Mouse (Mus musculus) retina, postnatal 1 day (tissue): ENCODE results near the gene Rcan1.
"Not testable (repeated sequence)": the region's sequence is repeated elsewhere in the genome, so short reads cannot be mapped to it uniquely, and the experiment has no call there.

Source experiments
- DNase-seq: peaks from one replicate; pipeline ENCODE4 v3.0.0-alpha.2; 2012

Gene Rcan1

DNA sequence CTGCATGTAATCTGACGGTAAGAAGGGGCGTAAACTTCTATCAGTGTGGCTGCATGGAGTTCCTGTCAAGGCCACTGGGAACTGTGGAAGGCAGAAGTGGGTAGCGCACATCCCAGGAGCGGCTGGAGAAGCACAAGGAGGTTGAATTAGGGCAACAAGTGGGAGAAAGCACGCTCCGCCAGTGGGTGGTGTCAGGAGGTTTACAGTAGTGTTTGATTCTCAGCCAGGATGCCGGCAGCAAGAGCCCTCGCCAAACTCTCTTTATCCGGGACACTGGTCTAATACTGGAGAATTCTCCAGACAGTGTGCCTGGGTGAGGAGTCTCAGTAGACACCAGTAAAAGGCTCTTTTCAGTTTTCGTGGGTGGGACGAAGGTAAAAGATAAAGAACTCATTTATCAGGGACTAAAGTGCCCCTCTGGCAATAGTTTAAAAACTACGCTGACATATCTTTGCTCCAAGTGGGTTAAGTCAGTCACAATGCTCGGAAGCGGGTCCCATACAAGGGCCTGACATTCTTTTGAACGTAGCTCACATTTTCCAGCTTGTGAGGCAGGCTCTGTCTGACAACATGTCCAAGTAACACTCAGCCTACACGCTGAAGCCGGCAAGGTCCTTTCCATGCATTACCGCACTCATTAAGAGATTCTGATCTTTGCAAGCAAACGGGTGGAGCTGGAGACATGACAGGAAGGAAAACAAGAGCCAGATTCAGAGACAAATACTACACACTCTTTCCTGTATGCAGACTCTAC is 42.3 kb downstream of the Rcan1 start:
- peak; percentile 55 for DNase-seq

DNA sequence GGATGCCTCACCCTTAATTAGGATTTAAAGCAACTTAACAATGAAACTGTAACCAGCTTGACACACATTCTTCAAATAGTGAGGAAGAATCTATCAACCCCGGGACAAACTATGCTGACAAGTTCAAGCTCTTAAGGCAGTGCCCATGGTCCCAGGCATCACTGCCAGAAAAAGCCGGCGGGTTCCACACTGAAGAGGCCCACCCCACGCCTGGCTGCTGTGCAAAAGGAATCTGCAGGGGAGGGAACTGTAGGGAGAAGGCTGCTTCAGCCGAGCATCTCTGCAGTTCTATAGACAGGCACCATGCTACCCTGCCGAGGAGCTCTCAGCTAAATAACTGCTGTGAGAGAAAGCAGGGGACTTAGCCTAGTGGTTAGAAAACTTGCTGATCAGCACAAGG is 44.0 kb downstream of the Rcan1 start:
- DNase-seq, result no peak

DNA sequence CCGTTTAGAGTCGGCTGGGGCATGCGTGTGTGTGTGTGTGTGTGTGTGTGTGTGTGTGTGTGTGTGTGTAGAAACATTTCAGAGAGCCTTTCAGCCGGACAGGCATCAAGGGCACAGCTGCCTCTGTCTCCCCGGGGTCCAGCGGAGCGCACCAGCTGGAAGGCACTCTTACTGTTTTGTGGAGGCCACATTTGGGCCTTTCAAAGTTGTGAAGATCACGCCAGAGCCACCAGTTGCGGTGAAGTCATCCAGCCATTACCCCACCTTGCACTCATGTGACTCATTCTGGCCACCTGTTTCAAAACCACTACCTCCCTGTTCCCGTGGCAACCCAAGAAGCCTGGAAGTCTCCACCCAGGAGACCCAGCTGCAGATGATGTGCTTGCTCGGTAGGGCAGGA is 44.8 kb downstream of the Rcan1 start:
- peak; percentile 50 for DNase-seq

DNA sequence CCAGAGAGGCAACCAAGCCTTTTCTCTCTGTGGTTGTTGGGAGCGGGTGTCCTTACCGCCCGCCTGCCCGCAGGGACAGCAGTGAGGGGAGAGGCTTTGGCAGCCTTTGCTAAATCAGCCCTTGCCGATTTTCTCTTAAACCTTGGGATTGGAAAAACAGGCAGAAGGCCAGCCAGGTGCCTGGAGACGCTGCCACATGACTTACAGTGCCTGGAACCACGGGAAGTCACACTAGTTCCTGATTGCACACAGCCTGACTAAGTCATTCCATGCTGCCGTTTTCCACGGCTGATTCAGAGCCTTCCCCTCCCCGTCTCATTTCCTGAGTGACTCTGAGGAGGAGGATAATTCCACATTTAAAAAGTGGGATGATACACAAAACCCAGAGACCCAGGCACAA is 47.3 kb downstream of the Rcan1 start:
- no peak for DNase-seq

DNA sequence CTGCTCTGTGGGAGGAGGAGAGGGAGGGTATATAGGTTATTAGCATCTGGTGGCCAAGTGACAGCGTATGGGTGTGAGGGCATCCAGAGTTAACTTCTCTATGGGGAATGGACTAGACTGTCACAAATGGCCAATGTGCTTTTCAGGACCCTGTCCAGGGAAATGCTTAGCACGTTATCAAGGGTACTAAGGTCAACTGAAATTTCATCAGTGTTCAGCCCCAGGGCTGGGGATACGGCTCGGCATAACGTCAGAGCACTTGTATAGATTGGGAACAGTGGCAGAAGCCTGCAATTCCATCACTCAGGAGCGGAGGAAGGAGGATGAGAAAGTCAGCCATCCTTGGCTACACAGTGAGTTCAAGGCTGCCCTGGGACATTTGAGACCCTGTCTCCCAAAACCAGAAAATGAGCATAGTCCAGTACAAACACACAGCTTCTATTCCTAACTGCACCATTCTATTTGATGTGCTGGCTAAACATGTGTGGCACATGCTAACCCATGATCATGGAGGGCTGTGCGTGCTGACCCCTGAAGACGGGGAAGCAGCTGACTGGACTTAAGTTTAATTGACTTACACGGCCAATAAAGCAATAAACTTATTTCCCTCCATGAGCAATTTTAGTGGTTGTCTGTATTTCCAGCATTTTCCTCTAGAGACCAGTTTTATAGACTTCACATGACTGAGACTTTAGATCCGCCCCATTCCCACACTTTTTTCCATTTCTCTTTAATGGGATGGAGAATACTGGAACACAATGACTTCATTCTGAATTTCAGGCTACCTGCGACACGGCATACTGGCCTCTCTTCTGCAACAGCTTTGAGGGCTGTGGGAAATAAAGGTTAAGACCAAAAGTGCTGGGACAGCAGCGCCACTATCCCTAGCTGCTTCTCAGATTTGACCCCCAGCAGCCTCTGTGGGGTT is 48.0 kb downstream of the Rcan1 start:
- DNase-seq, result no peak

DNA sequence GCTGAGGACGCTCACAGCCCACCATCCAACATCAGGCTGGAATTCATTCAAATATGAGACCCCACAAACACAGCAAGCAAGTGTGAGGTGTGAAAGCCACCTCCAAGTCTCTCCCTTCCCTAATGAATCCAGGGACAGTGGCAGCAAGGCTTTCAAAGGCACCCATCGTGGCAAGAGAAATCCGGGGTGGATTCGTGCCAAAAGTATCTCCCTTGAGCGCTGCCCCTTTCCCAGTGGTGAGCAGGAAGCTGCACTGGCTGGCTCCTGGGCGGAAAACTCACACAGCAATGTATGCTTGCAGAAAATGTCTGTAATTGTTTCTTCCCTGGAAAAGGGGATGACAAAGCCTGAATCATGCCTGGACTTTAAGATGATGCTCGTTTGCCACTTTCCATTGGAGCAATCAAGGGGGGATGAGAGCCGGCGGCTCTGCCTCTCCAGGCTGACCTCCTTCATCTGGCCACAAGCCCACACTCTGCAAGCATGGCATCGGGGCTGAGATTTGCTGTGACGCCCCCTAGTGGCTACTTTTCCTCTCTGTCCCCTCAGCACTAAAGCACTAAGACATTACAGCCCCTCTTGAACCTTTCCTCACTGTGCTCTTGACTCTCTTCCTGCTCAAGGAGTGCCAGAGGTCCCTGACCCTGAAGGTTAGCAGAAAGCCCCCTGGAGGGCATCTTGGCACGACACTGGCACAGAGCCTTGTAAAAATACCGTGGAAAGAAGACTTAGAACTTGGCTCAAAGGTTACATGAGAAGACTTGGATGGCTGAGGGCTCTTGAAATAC is 49.3 kb downstream of the Rcan1 start:
- no peak for DNase-seq

DNA sequence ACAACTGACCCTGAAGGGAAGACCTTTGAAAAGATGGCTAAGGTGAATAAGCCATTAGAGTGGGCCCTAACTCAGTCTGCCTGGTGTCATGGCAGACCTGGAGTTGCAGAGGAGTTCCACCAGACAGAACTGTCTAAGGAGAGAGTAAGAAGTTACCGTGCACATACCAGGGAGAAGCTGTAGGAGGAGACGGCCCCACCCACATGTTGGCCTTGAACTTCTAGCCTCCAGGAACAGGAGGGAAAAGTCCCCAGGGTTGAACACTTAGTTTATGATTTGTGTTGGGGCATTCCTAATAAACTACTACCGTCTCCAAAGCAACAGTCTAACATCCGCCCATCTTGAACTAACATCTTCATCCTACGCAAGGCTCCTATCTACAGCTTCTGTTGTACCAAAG is 50.0 kb downstream of the Rcan1 start:
- DNase-seq, result no peak

DNA sequence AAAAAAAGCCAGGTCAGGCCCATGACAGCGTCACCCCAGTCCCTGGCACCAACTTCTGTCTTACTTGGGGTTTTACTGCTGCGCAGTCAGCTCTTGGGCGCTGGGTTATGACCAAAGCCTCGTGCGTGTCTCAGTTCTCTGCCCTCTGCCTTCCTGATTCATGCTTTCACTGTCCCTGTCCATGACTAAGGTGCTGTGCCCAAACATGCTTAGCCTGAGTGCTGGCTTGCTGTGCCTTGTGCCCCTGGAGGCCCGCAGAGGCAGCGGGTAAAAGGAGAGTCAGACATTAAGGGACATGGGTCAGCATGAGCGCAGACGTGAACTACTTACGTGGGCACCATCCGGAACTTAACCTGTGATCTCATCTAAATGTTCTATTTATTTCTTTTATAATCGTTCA is 51.6 kb downstream of the Rcan1 start:
- DNase-seq, result no peak

DNA sequence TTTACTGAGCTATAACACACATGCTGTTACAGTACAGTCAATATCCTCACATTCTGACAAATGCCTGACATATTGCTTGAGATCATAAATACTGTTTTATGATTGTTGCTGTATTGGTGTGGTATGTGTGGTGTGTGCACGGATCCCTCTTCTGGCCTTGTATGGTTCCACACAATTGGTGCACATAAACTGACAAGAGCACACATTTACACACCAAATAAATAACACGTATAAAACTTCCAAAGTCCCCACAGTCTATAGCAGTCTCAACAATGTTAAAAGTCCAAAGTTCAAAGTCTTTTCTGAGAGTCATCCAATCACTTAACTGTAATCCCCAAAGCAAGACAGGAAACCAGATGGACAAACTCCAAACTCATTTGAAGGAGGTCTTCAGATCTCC is 53.4 kb downstream of the Rcan1 start:
- no peak for DNase-seq

DNA sequence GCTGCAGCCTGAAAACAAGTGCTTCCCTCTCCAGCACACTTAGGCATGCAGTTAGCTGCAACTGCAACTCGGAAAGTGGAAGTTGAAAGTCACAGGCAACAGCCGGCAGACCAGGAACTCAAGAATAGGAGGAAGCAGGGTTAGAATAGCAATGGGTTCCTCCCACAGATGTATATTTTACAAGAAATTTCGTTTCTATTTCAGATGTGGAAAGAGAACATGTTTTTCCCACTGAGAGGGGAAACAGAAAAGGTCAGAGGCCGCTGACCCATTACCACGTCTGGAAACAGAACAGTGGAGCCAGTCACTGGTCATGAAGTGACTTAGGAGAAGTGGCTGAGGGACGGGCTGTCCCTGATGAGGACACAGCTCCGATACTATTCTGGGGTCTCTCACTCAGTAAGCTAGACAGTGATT is 55.0 kb downstream of the Rcan1 start:
- DNase-seq, result no peak

DNA sequence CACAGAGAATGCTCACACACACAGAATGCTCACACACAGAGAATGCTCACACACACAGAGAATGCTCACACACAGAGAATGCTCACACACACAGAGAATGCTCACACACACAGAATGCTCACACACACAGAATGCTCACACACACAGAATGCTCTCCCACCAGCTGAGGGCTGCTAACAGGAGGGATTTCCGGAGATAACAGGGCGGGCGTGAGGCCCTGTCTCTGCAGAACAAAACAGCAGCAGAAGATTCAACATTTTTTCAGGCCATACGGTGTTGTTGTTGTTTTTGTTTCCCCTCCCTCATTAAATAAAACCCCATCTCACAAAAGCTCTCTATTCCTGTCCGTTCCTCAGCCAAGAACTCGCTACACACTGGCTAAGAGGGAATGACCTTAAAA is 55.6 kb downstream of the Rcan1 start:
- not testable (repeated sequence) for DNase-seq

DNA sequence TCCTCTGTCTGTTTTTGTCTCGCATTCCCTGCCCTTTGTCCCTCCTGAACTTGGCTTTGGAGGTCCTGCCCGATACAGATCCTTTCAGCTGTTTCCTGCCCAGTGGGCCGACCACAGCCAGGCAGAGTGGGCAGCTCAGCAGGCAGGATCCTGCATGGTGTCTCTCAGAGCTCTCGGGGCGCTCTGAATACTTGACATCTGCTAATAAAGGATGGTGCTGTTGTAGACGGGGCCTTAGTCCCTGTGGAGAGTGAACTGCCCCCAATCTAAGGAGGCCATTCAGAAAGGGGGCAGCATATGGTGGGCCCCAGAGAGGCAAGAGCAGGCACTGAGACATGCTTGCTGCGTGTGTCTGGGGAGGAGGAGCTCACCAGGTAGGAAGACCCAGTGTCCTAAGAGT is 57.8 kb downstream of the Rcan1 start:
- peak; percentile 59 for DNase-seq

DNA sequence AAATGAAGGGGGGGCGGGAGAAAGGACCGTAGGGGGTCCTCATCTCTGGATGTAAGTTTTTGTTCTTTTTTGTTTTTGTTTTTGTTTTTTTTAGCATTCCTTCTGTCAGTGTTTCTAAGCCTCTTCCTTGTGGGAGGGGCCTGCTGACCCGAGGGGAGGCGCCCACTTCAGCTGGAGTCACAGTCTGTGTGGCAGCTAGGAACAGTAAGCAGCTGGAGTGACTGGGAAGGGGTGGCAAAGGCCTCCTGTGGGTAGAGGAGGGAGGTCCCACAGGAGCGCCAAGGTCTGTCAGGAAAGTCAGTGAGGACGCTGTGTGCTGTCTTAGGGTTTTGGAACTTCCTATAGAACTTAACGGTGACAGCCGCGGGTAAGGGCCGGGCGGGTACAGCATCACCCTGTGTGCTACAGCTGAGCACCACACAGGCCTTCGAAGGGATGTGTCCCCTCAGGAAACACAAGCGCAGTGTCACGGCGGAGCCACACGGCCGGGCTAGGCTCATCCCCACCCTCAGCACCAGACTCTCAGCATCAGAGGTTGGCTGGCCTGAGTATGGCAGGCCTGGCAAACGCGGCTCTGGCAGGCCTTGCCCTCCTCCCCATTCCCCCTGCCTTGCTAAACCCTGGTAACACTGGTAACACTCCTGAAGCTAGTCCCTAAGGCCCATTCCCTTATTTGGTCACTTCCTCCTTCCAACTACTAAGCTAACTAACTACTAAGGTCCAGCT is 58.5 kb downstream of the Rcan1 start:
- peak; percentile 66 for DNase-seq

DNA sequence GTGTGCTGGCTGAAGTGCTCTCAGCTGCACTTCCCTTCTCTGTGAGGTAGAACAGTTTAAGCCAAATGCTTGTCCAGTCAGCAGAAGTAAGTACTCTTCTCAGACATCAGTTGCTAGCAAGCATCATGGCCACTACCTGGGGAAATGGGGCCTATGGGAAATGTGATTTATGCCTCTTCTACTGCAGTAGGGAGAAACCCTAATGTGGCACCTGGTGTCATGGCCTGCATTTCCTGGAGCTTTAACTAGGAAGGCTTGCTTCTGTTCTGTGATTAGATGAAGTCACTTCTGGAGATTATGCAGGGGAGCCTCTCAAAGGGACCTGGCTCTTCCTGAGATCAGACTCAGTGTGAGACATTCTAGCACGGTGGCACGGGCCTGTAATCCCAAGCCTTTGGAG is 60.3 kb downstream of the Rcan1 start:
- no peak for DNase-seq

DNA sequence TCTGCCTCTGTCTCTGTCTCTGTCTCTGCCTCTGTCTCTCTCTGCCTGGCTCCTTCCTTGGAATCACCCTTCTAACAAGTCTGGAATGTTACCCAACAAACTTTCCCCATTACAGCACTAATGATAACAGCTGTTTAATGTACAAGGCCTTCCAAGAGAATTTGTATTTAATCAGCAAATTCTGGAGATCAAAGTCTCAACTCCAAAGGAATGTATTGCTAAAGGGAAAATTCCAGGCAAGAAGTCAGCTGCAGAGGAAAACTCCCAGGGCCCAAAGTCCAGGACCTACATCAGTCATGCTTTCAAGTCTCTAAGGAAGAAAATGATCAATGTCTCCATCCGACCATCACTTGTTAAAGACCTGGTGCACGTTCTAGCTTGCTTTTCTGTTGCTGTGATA is 62.8 kb downstream of the Rcan1 start:
- no peak for DNase-seq

DNA sequence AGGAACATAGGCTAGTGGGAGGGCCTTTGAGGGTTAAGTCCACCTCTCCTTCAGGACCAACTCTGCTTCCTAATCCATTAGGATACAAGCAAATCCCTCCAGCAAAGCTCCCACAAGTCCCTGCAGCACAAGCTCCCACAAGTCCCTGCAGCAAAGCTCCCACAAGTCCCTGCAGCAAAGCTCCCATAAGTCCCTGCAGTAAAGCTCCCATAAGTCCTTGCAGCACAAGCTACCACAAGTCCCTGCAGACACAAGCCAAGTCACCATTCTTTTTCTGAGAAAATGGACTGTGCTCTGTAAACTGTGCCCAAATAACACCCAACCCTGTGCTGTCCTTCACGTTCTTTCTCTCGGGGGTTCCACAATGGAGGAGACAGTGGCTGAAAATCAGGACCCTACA is 66.5 kb downstream of the Rcan1 start:
- no peak for DNase-seq

DNA sequence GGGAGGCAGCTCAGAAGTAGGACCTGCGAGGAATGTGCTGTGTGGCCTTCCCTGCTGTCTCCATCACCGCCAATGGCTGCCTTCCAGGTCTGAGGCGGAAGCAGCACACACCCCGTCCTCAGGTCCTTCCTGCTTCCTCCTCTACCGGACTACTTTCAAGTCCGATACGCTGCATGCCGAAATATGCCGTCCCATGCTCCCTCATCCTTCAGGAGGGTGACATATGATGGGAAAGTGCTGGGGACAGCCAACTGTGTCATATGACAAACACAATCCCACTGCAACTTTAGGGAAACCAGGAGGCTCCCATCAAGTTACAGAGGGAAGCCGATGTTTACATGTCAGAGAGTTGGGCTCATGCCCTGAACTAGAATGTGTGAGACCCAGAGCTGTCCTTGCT is 67.6 kb downstream of the Rcan1 start:
- no peak for DNase-seq

DNA sequence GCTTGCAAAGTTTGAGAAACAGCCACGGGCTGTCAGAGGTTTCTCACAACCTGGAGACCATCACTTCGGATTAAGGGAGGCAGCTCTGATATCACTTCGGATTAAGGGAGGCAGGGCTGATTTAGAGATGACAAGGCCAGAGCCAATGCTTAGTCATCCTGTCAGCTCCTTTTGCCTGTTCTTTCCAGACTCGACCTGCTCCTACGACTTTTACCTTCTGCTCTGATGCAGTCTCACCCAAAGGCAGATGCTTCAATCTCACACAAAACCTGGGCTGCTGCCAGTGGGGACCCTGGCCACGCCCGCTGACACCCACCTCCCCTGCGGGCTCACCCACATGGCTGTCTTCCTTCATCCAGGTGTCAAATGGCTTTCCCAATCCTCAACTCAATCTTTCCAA is 68.5 kb downstream of the Rcan1 start:
- no peak for DNase-seq

DNA sequence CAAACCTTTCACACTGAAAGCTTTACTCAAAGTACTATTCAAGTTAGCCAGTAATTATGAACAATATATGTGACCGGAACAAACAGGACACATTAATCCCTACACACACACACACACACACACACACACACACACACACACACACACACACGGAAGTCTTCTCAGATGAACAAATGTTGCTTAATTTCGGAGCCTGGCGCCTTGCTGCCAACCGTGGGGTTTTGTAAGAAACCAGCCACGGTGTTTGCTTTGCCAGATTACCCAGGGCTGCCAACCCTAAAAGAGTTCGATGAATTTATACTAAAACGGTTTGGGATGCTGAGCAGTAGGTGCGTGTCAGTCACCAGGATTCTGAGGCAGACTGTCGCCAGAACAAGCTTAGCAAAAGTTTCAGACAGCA is 69.5 kb downstream of the Rcan1 start:
- no peak for DNase-seq

DNA sequence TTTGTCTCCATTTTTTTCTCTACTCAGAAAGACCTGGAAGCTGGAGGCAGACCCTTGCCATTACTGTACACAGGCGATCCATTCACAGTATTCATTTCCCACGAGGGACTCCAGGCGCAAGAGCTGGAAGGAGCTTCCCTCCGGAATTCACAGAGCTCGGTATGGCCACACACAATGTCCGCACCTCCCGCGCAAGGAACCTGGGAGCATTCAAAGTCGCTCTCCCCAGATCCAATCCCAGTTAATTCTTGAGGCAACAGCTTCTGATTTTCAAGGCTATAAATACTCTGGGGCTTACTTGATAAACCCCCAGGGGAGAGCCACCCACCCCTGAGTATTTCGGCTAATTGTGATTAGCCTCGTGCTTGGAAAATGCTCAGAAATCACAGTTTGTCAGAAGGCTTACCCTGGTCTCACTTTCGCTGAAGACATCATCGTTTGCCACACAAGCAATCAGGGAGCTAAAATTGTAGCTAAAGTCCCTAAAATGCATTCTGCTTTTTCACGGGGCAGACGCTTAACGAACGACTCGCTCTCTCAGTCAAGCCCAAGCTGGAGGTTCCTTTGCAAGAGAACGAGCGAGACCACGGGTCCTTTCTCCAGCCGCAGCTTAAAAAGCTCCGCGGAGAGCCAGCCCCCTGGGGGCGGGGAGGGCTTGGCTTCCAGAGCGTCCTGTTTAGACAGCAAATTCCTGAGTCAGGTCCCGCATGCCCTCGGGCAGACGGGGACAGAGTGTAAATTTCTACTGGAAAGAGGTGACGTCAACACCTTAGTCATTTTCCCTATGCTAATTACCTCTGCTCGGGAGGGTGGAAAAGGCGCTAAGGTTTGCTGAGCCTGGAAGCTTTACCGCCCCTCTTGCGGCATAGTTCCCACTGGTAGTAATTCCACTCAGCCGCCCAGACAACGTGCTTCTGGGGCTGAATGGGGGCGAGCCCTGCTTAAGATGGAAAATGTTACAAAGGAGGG is 70.9 kb downstream of the Rcan1 start:
- peak; percentile 91 for DNase-seq

DNA sequence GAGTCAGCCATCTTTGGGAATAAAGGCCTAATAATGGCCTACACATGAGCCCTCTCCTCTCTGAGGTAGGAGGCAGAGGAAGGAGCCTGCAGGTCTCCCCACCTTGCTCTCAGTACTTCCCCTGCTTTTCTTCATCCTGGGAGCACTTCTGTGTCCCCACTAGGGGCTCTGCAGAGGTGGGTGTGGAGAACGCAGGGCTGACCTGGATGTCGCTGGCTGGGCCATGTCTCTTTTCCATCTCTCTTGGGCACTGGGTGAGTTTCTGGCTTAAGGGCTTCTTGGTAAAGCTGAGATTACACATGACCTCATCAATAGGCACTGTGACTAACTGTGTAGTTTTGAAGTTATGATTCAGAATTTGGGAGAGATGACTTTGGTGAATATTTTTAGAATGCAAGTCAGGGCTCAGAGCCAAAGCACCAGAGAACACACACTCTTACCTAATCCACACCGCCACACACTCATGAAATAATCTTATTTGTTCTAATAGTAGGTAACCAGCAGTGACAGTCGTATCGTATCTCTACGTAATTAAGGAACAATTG is 72.0 kb downstream of the Rcan1 start:
- no peak for DNase-seq
